Mouse (Mus musculus) testis, postnatal 14 days (tissue): Measurements from ENCODE around the gene Csk.

Experiments
- DNase-seq: peaks from one replicate; pipeline ENCODE4 v3.0.0; 2021; ENCODE audit warnings: low spot score

Gene Csk

DNA sequence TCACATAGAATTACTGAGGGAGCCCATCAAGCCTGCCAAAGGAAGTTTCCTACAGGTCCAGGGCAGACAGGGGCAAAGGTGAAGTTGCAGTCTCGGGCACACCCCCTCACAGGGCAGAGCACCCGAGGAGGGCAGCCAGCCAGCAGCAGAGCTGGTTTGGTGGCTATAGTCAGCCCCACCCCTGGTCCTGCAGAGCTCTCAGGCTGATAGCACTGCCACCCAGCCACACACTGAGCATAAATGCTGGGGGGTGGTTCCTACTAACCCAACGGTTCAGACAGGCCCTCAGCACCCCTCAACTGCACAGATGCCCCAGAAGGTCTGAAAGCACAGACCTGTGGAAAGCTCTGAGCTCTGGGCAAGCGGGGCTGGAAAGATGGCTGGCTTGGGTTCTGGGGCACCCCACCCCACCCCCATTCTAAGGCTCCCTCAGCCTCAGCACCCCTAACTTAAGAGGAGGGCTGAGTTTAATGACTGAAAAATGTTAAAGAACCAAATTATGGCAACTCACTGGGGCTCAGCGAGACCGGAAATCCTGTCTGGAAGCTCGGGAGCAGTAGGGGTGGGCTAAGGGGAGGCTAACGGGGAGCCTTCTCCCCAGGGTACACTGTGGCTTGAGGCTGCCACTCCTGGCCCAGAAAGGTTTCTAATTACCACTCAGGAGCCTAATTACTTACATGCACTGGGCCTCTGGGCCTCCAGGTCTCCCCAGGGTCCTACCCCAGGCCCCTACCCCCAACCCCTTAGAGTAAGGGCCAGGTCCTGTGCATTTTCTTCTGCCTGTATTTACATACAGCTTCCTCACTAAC is 14.6 kb downstream of the Csk start:
- no peak for DNase-seq

DNA sequence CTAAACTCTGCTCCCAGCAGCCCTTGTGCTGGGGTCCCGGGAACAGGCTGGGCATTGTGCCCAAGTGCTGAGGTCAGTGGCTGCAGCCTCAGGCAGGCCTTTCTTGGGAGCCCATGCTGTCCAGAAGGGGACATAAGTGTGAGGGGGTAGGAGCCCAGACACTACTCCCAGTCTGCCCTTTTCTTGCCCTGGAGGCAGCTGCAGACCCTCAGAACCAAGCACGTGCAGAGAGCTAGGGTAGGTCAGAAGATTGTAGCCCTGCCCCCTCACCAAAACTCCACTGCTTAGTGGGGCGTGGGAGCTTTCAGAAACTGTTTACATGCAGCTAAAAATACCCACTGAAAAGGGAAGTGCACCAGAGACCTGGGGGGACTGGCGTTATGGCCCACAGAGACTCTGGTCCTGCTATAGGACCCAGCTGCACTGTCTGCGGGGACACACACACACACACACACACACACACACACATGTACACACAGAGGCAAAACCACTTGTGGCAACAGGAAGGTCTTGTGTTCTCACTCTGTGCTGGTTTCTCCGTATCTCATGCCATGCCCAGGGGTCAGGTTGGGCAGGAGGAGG is 15.6 kb downstream of the Csk start:
- DNase-seq, result peak; percentile 41

DNA sequence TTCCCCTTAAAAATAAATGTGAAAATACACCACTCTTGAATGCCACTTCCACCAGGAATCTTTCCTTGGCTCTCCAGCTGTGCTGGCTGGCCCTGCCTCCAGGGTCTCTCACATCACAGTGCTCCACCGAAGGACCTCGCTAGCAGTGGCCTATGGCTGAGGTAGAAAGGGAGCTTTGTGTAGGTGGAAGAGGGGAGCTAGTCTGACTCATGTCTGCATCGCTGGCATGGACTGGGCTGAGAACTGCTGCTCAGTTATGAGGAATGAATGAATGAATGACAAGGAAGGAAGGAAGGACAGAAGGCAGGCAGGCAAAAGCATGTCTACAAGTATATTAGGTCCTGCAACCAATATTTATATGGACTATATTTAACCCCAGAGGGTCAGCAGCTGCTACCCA is 16.2 kb downstream of the Csk start:
- no peak for DNase-seq

DNA sequence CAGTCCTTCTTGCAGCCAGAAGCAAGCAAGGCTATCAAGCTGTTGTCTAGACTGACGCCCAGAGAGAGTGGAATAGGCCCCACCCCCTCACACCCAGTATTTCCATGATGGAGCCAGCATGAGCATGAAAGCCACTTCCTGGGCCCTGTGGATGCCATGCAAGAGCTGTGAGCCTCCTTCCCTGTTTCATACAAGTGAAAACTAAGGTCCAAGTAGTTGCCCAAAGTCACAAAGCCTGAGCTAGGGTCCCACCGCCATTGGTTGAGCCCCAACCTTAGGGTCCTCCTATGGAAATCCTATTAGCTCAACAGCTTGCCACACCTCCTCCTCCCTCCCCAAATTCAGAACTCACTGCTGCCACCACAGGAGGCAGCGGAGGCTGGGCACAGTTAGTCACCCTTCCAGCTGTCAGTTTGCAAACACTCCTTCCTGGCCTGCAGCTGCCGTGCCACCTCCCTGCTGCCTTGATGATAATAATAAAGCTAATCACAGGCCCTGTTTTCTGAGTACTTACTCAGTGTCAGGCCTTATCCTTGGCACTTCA is 19.9 kb downstream of the Csk start:
- DNase-seq, result no peak

DNA sequence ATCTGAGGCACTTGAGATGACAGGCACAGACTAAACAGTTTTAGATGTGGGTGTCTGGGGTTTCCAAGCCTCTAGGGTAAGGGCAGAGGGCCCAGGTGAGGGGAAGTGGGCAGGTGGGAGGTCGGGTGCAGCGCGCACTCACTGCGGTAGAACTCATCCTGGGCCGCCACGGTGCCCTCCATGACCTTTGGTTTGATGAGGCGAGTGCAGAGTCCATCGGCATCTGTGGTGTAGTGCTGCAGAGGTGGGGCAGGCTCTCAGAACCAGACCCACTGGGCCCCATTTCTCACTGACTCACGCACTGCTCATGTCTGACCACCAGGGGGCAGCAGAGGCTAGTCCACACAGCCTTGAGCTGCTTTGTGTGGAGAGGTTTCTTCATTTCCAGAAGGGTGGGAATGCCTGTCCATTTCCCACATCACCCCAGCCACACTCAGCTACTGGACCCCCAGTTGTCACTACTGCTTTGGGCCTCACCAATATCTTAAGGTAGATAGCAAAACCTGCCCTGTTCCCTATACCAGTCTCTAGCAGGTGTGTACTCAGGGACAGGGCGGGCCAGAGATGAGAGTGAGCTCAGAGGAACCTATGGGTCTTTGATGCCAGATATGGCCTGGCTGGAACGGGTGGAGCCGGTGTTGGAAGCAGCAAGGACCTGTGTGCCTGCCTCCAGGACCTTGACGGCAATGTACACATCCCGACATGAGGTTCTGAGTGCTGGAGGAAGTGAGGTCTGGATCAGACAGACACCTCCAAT is 24.1 kb downstream of the Csk start:
- DNase-seq, result peak; percentile 49

DNA sequence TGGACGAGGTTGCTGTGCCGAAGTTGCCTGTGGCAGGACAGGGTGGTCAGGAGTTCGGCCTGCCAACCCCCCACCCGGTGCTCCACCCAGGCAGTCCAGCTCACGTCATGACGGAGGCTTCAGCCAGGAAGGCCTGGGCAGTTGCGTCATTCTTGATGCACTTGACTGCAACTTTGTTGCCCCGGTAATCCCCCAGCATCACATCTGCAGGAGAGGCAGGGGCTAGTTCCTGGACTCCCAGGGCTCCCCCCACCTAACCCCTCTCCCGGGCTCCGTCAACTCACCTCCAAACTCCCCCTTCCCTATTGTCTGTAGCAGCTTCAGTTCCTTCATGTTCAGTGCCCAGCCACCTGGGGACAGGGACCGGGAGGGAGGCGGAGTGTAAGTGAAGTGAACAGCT is 24.7 kb downstream of the Csk start:
- no peak for DNase-seq

DNA sequence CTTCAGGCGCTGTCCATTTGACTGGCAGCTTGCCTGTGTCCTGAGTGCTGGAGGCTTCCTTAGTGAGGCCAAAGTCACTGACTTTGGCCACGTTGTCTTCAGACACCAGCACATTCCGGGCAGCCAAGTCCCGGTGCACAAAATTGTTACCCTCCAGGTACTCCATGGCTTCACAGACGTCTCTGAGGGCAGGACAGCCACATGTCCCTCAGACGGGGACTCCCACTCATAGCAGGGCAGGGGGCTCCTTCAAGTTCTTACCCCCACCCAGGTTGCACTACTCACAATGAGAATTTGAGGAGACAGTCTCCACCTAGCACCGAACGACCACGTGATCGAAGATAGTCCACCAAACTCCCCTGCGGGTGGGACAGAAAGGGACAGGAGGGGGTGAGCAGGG is 25.5 kb downstream of the Csk start:
- DNase-seq, result no peak

DNA sequence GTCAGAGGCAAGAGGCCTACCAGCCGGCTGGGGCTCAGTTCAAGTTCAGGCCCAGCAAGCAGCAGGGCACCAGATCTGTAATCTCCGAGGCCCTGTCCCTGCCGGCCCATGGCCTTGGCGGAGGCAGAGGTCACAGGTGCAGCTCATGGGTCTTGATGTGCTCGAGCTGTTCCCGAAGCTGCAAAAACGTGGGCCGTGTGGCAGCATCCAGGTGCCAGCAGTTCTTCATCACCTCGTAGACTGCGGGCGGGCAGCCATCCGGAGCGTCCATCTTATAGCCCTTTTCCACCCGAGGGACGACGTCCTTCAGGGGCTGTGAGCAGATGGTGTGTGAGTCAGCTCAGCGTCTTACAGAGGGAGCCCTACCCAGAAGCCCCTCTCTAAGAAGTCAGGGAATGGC is 26.2 kb downstream of the Csk start:
- no peak for DNase-seq

DNA sequence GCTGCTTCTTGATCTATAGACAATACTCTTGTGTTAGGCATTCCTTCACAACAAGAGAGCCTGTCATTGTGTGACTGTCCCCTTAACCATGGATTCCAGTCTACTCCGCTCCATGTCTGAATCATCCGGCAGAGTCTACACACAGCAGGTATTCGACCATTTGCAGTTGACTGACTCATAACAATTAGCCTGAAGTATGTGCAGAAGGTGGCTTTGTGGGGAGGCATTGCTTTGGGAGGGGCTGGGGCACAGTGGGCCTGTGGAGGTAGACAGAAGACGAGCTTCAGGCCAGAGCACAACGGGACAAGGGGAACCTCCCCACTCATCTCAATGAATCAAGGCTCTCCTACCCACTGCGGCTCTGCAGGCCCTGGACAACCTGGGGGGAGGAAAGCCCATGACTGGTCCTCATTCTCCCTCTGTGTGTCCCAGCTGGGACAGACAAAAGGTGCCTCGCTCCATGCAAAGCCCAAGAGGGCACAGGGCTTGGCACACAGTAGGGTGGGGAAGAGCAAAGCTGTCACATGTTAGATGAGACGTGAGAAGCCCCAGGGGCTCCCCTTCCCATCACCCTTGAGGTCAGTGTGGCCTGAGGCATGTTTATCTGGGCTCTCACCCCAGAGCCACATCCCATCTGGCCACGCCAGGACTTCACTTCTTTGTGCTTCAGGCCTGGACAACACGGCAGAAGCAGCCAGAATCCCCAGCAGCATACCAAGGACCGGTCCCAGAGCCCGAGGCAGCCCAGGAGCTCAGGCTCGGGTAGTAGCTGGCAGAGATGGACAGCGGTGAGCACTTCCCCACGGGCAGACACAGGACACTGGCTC is 27.5 kb downstream of the Csk start:
- DNase-seq, result no peak

DNA sequence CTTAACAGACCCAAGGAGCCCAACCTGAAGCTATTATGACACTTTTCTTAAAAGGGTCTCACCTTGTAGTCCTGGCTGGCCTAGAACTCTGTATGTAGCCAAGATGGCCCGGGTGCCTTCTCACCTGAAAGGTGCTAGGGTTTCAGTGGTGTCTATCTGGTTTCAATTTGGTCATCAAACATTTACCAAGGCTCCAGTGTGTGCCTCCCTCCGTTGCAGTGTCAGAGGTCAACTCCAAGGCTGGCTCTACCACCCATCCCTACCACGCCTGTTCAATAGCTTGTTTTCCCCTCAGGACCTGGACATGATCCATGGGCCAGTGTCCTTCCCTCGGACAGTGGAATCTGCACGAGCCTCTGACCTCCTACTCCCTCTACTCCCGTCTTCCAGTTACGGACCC is 29.1 kb downstream of the Csk start:
- no peak for DNase-seq

DNA sequence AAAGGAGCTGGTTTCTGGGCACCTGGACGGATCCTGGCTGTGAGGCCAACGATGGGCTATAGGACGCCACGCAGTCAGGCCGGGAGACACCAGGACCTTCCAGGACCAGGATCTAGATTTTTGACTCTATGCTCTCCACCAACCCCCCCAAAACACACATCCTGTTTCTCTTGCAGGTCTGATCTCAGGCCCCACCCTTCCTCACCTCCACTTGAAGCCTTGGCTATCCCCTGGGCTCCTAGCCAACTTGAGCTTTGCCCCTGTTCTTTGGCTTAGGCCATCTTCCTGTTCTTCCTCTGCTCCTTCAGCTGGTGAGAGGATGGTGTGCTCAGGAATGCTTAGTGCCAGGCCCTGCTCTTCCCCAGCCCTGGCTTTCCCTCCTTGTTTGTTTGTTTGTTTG is 32.8 kb downstream of the Csk start, which contains the start of gene Lman1l:
Gene Lman1l (minus strand): TSS at position 101 of the 400 bp plus-strand sequence.
- no peak for DNase-seq

DNA sequence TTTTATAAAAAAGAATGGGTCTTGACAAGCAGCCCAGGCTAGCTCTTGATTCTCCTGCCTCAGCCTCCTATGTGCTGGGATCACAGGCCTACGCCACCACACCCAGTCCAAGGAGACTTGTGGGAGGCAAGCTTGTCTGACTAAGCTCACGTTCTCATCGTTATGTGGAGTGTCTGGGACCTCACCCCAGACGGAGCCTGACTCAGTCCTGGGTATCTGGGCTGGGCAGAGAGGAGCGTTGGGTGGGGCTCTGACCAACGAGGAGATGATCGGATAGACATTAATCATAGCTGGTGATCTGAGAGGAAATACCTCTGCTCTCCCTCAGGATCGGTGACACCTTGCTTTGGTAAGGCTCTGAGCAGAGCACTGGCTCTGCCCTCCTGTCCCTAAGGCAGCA is 34.6 kb downstream of the Csk start:
- no peak for DNase-seq

DNA sequence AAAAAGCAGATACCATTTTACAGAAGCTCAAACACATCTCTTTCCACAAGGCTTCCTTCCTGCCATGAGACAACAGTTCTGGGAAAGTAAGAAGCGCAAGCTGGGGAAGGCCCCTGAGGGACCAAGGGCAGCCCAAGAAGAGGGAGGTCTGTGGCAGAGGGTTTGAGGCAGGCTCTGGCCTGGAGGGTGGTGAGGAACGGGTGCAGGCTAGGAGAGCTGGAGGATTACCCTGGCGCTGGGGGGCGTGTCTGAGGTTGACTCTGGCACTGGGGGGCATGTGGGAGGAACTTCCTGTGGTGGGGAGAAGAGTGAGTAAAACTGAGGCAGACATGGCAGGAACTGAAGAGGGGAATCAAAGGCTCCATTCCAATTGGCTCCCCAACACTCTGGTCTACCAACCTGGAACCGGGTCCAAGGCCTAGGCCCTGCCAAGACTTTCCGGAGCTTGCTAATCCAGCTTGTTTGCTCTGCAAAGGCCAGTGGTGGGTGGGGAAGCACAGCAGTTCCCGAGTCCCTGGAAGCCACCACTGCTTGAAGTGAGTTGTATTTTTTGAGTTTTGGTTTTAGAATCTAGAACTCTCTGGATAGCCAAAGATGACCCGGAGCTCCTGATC is 35.8 kb downstream of the Csk start:
- no peak for DNase-seq

DNA sequence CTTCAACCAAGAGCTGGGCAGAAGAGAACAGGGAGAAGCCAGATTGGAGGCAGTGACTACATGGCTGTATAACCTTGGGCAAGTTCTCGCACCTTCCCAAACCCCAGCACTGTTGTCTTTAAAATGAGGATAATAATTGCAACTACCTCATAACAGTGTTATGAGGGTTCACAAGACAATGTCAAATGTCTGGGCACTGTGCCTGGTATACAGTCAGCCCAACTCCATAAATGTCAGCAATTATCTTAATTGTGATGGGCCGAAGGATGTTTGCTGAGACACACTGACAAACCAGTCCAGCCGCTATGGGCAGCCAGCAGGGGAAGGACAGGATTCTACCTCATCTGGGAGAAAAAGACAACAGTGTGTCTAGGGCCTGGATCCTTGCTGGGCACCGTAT is 38.6 kb downstream of the Csk start:
- DNase-seq, result no peak

DNA sequence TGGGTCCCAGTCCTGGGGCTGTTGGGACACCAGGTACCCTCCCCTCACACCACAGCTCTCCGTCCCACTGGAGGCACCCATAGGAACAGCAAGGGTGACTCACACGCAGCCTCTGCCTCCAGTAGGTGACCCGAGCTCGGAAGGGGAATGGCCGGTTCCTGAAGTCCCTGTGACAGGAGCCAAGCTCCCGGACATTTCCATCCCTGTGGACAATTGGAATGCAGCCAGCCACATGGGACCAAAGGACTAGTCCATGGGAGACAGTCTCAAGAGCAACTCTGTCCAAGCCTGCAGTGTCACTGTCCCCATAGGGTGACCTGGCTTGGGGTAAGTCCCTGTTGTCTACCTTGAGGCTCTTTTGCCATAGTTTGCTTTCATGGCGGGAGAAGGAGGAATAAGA is 39.5 kb downstream of the Csk start:
- no peak for DNase-seq

DNA sequence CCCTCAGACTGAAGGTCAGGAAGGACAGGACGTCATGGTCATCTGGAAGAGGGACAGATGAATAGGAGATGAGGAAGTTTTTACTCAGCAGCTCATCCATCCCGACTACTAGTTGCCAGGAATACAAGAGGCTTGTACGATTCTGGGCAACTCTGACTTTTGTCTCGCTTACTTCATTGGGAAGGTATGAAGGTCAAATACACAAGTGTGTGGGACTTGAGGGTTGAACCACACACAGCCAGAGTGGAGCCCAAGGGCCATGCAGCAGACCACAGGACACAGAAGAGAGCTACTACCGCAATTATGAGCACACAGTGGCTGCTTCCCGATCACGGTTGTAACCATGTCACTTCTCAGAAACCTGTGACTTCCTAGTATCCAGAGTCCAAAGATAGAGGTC is 40.8 kb downstream of the Csk start:
- no peak for DNase-seq

DNA sequence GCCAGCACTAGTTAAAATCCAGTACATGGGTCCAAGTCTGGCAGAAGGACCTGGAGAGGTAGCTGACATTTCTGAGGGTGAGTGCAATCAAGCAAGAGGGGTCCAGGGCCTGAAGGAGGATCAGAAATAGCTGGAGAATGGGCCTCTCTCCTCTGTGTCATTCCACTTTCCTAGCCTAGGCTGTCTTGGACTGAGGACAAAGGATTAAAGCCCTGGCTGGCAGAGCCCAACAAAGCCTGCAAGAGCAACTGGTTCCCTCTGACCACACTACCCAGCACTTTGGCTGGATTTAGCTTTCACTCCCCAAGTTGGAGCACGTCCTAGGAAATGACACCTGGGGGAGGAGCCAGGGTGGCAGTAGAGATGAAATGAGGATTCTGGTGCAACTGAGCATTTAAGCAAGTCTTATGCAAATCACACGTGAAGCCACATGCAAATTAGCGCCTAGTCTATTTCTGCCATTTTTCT is 43.0 kb downstream of the Csk start:
- DNase-seq, result no peak

DNA sequence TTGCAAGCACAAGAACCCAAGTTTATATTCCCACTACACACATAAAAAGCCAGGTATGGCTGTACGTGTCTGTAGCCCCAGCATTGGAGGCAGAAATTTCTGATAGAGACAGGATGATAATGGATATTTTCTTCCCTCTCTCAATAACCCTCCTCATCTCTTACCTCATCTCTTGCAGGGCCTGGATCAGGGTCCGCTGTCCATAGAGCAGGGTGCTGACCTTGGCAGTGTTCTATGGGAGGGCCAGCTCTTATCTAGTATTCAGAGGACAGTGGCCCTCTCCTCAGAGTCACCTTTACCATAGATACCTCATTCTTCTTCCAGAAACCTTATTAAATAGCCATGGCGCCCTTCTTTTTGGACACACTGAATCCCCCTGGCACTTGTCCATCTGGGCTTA is 43.6 kb downstream of the Csk start:
- DNase-seq, result no peak

DNA sequence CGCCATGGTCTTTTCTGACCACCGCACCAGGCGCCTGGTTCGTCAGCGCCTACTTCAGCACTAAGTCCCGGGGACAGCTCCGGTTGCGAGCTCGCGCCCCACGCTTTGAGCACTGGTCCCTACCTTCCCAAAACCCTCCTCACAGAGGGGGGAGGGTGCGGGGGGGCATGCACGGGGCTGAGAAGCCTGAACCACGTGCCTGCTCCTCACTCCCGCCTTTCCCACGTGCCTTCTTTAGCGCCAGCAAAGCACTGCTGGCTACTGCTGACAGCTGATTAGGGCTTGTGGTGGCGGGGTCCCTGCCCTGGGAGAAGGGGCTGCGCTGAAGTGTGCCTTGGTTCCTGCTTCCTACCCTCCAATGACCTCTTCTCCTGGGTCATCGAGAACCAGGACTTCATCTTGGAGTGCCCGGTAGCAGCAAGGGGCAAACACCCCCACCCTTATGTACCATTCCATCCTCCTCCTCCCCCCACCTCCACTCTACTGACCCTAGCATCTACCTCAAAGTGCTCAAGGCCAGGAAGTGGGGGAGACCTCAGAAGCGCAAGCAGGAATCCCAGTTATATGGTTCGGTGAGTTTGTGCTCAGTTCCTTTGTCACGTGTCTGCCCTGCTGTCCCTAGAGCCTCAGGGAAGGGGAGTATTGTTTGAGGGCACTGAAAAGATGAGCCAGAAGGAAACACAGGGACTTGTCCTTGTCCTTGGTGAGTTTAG is 47.1 kb downstream of the Csk start, which contains the start of gene Cplx3:
Gene Cplx3 (minus strand): TSS at position 143 of the 713 bp plus-strand sequence.
- DNase-seq, result no peak

DNA sequence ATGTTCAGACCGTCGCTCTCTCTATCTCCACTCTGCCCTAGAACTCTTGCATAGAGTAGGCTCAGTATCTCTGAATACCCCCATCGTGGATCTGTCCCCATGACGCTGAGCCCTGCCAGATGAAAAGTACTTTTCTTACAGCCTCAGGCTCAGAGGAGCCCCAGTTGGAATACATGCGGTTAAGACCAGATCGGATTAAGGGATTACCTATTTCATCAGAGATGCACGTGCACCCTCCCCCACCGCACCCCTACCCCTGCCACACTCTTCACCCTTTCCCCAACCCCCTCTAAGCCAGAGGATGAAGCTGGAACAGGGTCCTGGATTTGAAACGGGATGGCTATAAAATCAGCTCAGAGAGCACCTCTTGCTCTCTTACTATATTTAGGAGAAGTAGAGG is 47.9 kb downstream of the Csk start:
- DNase-seq, result no peak

DNA sequence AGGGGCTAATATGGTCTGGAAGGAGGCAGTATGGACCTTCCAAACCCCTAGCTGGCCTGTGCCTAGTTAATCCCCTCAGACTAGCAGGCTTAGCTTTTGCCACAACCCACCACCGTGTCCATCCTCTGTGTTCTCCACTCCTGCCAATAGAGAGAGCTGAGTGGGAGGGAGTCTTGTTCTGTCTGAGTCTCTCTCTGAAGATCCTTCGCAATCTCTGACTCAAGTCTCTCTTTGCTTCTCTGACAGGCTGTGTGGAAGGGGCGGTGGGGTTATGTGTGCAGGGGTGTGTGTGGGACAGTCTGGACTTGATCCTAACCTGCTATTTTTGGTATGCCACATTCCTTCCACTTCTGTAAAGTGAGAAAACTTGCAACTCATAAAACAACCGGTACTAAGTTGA is 48.6 kb downstream of the Csk start:
- DNase-seq, result no peak
